Comparison of ENCODE assay signal across 9 mouse cellular contexts in the genomic region with DNA sequence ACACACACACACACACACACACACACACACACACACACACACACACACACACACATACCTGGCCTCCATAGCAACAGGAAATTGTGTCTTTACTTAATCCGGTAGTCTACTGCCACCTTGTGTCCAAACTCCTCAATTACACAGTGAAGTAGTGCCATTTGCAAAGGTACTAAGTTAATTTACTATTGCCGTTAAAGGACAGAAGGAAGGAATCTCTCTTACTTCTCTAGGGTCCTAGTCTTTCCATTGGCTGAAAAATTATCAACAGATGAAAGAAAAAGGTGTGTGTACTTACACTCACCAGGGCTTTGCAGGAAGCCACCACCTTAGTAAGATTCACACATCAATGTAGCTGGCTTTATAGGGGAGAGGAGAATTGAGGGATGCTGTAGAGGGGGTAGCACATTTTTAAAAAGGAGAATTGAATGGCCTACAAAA. TPM values are rescaled to one million over a fixed set of nuclear protein-coding genes. Genes with fewer than 3 reads are reported as not detected.
DNase-seq lines count a peak whose midpoint lies in the region; ATAC-seq lines count a peak whose summit lies in the region.
"Had no signal": no experiment of that assay in that cellular context is flagged by ENCODE, and none has a peak within 500 bp of the region (broad histone marks: within the 10 kb centered on the region; RNA-seq: fewer than 3 reads in every experiment).

No protein-coding gene starts in this region.

- intact Hi-C loops in gastrocnemius, postnatal 14 days (cut with DNase I; ENCODE audit: low total_unique reads): no loop called here

- no peak overlapping the region for H3K27ac ChIP-seq in hindbrain, embryonic 11.5 days (ENCODE audit: low read depth, low read length)
- H3K27ac ChIP-seq in midbrain, embryonic 10.5 days (replicated peaks): no peak overlapping the region
- H3K27ac ChIP-seq: lung, embryonic 15.5 days had no signal

- H3K9me3 ChIP-seq in hindbrain, embryonic 11.5 days (ENCODE audit: control insufficient read depth, low read length): no peaks in the 10 kb centered on the region
- H3K9me3 ChIP-seq in midbrain, embryonic 10.5 days (replicated peaks): no peaks in the 10 kb centered on the region
- H3K9me3 ChIP-seq: lung, embryonic 15.5 days had no signal

- H3K4me3 ChIP-seq in hindbrain, embryonic 11.5 days (ENCODE audit: low read depth, low read length): no peak overlapping the region
- no peak overlapping the region for H3K4me3 ChIP-seq in midbrain, embryonic 10.5 days
- H3K4me3 ChIP-seq: lung, embryonic 15.5 days had no signal

- no peaks in the 10 kb centered on the region for H3K27me3 ChIP-seq in hindbrain, embryonic 11.5 days (ENCODE audit: control insufficient read depth, insufficient read depth, low read length)
- H3K27me3 ChIP-seq in midbrain, embryonic 10.5 days (ENCODE audit: low read depth, poor library complexity, severe bottlenecking): no peaks in the 10 kb centered on the region
- H3K27me3 ChIP-seq: lung, embryonic 15.5 days had no signal

- WGBS in hindbrain, embryonic 11.5 days: 9% methylated on average over 2 of the region's 2 CpGs
- 3% methylated on average over 2 of the region's 2 CpGs for WGBS in midbrain, embryonic 10.5 days

- H3K4me2 ChIP-seq in hindbrain, embryonic 11.5 days (replicated peaks; ENCODE audit: low read depth, low read length): no peak overlapping the region
- H3K4me2 ChIP-seq: lung, embryonic 15.5 days had no signal

- H3K4me1 ChIP-seq in hindbrain, embryonic 11.5 days (replicated peaks; ENCODE audit: control insufficient read depth, insufficient read depth, low read length): no peaks in the 10 kb centered on the region
- peaks cover 9% of the 10 kb centered on the region for H3K4me1 ChIP-seq in midbrain, embryonic 10.5 days
- H3K4me1 ChIP-seq: lung, embryonic 15.5 days had no signal

- no peak overlapping the region for H3K9ac ChIP-seq in hindbrain, embryonic 11.5 days (ENCODE audit: low read depth, low read length)
- H3K9ac ChIP-seq: lung, embryonic 15.5 days had no signal

- ATAC-seq in hindbrain, embryonic 11.5 days (ENCODE audit: low FRiP score): 0 out of 2 replicates have a peak, but pooled peaks have one; percentile 54

- peak; percentile 73 for DNase-seq in gastrocnemius, adult 18-20 months (ENCODE audit: low spot score)
- DNase-seq in gastrocnemius, postnatal 14 days: no peak
- DNase-seq in T-cell, adult 2 months (ENCODE audit: low spot score): peak; percentile 70
- DNase-seq in embryo, embryonic 11 days: peak; percentile 87
- peak; percentile 84 for DNase-seq in hindbrain, embryonic 11.5 days (ENCODE audit: low spot score)
- DNase-seq in layer of hippocampus, adult 9-10 months (ENCODE audit: low spot score): peak; percentile 69
- DNase-seq in midbrain, embryonic 10.5 days (ENCODE audit: low spot score): peak; percentile 42
- DNase-seq in skeletal muscle tissue, adult 2 months (ENCODE audit: low read depth, low spot score): peak; percentile 84

- H3K36me3 ChIP-seq in hindbrain, embryonic 11.5 days (ENCODE audit: control insufficient read depth, insufficient read depth, low read length): no peaks in the 10 kb centered on the region
- H3K36me3 ChIP-seq in midbrain, embryonic 10.5 days: no peaks in the 10 kb centered on the region
- H3K36me3 ChIP-seq: lung, embryonic 15.5 days had no signal

RNA-seq across cellular contexts. Expression of a gene that starts 29.0 kb away (rescaled TPM):
- 10 to 100 TPM; 19.3 to 22.0 TPM for total RNA-seq in gastrocnemius, adult 18-20 months (2021)
- total RNA-seq in gastrocnemius, postnatal 14 days (2021): 10 to 100 TPM; 16.2 to 16.8 TPM
- polyA plus RNA-seq in hindbrain, embryonic 11.5 days (2014; fragmentation: Nextera tagmentation; extraction: Ambion mirVana): 27.7 and 38.6 TPM in 2 replicates
- polyA plus RNA-seq in midbrain, embryonic 10.5 days (2016; fragmentation: Nextera tagmentation; extraction: Ambion mirVana): 42.6 and 44.6 TPM in 2 replicates

RNA-seq across cellular contexts. Expression of a gene that starts 29.1 kb away (rescaled TPM):
- total RNA-seq in gastrocnemius, adult 18-20 months (2021): 10 to 100 TPM; 35.4 to 39.6 TPM
- 10 to 100 TPM; 22.4 to 25.7 TPM for total RNA-seq in gastrocnemius, postnatal 14 days (2021)
- 68.4 and 76.2 TPM in 2 replicates for polyA plus RNA-seq in hindbrain, embryonic 11.5 days (2014; fragmentation: Nextera tagmentation; extraction: Ambion mirVana)
- 77.9 and 81.3 TPM in 2 replicates for polyA plus RNA-seq in midbrain, embryonic 10.5 days (2016; fragmentation: Nextera tagmentation; extraction: Ambion mirVana)

RNA-seq across cellular contexts. Expression of a gene that starts 55.8 kb away (rescaled TPM):
- total RNA-seq in gastrocnemius, adult 18-20 months (2021): 10 to 100 TPM; 14.1 to 16.3 TPM
- total RNA-seq in gastrocnemius, postnatal 14 days (2021): 10 to 100 TPM; 31.5 to 34.4 TPM
- 4.0 and 5.5 TPM in 2 replicates for polyA plus RNA-seq in hindbrain, embryonic 11.5 days (2014; fragmentation: Nextera tagmentation; extraction: Ambion mirVana)
- polyA plus RNA-seq in midbrain, embryonic 10.5 days (2016; fragmentation: Nextera tagmentation; extraction: Ambion mirVana): 6.1 TPM in 2 replicates
